Mouse (Mus musculus) MEL (cell line): ENCODE measurements around the gene Jade2.
A peak's percentile ranks its signal among the peaks of the same experiment; 100 is the strongest.

Source experiments
- CHD1 ChIP-seq: IDR thresholded peaks from 2 replicates; pipeline ENCODE4 v1.6.1; 2012; ENCODE audit warnings: low read depth, mild to moderate bottlenecking, inconsistent platforms, low read length, improper control_type of control experiment
- CHD2 ChIP-seq: IDR thresholded peaks from 2 replicates; pipeline ENCODE4 v1.6.1; 2011; ENCODE audit warnings: low read length, improper control_type of control experiment
- CTCF ChIP-seq, 3 experiments: IDR thresholded peaks in 2 of 3; conservative IDR thresholded peaks in 1 of 3; 2 replicates each; pipeline ENCODE4 v1.5.1; 2011 to 2012; ENCODE audit warnings: low read length in 3 of 3, low read depth in 2 of 3, mild to moderate bottlenecking in 2 of 3, improper control_type of control experiment in 1 of 3, inconsistent platforms in 1 of 3, mixed read lengths in 1 of 3, moderate library complexity in 1 of 3; ENCODE audit not compliant: control insufficient read depth in 1 of 3, insufficient read depth in 1 of 3, poor library complexity in 1 of 3, severe bottlenecking in 1 of 3
- E2F4 ChIP-seq: IDR thresholded peaks from 2 replicates; pipeline ENCODE4 v1.6.1; 2011; ENCODE audit warnings: low read depth, low read length, improper control_type of control experiment, borderline replicate concordance
- EP300 ChIP-seq, 2 experiments: IDR thresholded peaks; 2 replicates each; pipeline ENCODE4 v1.6.1; 2011; ENCODE audit warnings: improper control_type of control experiment in 2 of 2, low read length in 2 of 2, low read depth in 1 of 2, mild to moderate bottlenecking in 1 of 2
- GABPA ChIP-seq: IDR thresholded peaks from 2 replicates; pipeline ENCODE4 v1.6.1; 2012; ENCODE audit warnings: low read depth, mild to moderate bottlenecking, inconsistent platforms, low read length, improper control_type of control experiment, moderate library complexity
- GATA1 ChIP-seq: IDR thresholded peaks from 2 replicates; pipeline ENCODE4 v1.6.1; 2011; ENCODE audit warnings: low read depth, low read length, improper control_type of control experiment
- JUND ChIP-seq: IDR thresholded peaks from 2 replicates; pipeline ENCODE4 v1.6.1; 2011; ENCODE audit warnings: low read depth, mild to moderate bottlenecking, improper control_type of control experiment, low read length
- KAT2A ChIP-seq: conservative IDR thresholded peaks from 2 replicates; pipeline ENCODE4 v1.6.1; 2012; ENCODE audit warnings: low read depth, low read length, improper control_type of control experiment, inconsistent platforms
- POLR2A ChIP-seq, 2 experiments: IDR thresholded peaks; 2 replicates each; pipeline ENCODE4 v1.6.1; 2011 to 2012; ENCODE audit warnings: low read length in 2 of 2, mild to moderate bottlenecking in 2 of 2, control low read depth in 1 of 2, improper control_type of control experiment in 1 of 2, low read depth in 1 of 2, moderate library complexity in 1 of 2; ENCODE audit not compliant: control insufficient read depth in 1 of 2, insufficient read depth in 1 of 2, poor library complexity in 1 of 2
- POLR2AphosphoS5 ChIP-seq: IDR thresholded peaks from 2 replicates; pipeline ENCODE4 v1.6.1; 2012; ENCODE audit warnings: low read depth, borderline replicate concordance, mild to moderate bottlenecking, inconsistent platforms, low read length, moderate library complexity, mixed read lengths
- RAD21 ChIP-seq: IDR thresholded peaks from 2 replicates; pipeline ENCODE4 v1.6.1; 2011; ENCODE audit warnings: mild to moderate bottlenecking, low read depth, low read length, improper control_type of control experiment
- TCF12 ChIP-seq: IDR thresholded peaks from 2 replicates; pipeline ENCODE4 v1.6.1; 2014; ENCODE audit warnings: low read depth, mild to moderate bottlenecking, inconsistent platforms, low read length, improper control_type of control experiment, moderate library complexity
- ZKSCAN1 ChIP-seq: IDR thresholded peaks from 2 replicates; pipeline ENCODE4 v1.6.1; 2012; ENCODE audit warnings: low read depth, mild to moderate bottlenecking, inconsistent platforms, low read length, improper control_type of control experiment, moderate library complexity

DNA sequence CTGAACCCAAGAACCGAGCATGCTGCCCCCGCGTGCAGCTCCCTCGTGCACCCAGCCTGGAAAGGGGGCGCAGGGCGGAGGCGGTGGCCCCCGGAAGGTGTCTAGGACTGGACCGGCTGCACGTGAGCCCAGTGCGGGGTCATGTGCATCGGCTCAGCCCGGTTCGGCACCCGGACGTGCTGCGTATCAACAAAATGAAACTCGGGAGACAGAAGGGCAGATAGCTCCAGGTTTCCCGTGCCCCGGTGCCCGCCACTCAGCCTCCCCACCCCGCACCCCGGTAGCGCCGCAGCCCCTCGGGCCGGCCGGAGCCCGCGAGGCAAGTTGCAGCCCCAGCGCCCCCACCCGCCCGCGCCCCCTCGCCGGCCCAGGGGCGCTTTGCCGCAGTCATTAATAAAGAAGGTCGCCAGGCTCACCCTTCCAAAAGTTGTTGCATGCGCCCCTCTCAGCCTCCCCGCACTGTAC lies 805 bp downstream of the Jade2 start:
- TF ChIP-seq CHD1 (no peak), EP300 (IDR thresholded peaks at IDR 0.05; ENCODE audit: low read depth in 1 of 2, low read length in 2 of 2) (no peak), E2F4 (no peak), POLR2A (IDR thresholded peaks at IDR 0.05; ENCODE audit: control insufficient read depth in 1 of 2, insufficient read depth in 1 of 2, low read depth in 1 of 2, low read length in 2 of 2, poor library complexity in 1 of 2) (peak; percentile 15 to 54; a peak in 2 of 4 replicates), CTCF (IDR thresholded peaks at IDR 0.05 in 2 of 3, conservative IDR thresholded peaks at IDR 0.05 in 1 of 3; ENCODE audit: control insufficient read depth in 1 of 3, insufficient read depth in 1 of 3, low read depth in 2 of 3, low read length in 3 of 3, poor library complexity in 1 of 3, severe bottlenecking in 1 of 3) (no peak), POLR2AphosphoS5 (no peak), CHD2 (no peak), GATA1 (no peak), KAT2A (no peak), TCF12 (no peak), ZKSCAN1 (no peak), RAD21 (no peak), JUND (no peak), GABPA (no peak)
